Mouse (Mus musculus): ENCODE measurements around the gene Gm44965. TPM values are rescaled to one million over a fixed set of nuclear protein-coding genes. Genes with fewer than 3 reads are reported as not detected.

Gene Gm44965
- polyA plus RNA-seq, 1 experiment from 2014 or later = not detected

- H3K9me3 ChIP-seq = no peaks in the 10 kb centered on the region
- H3K4me2 ChIP-seq (replicated peaks) = no peak overlapping the region
- H3K4me3 ChIP-seq (replicated peaks) = no peak overlapping the region
- H3K36me3 ChIP-seq = no peaks in the 10 kb centered on the region
- H3K9ac ChIP-seq = no peak overlapping the region
- no peak for ATAC-seq
- 87% methylated on average over 9 of the region's 9 CpGs for WGBS
- H3K27me3 ChIP-seq (replicated peaks) = no peaks in the 10 kb centered on the region
- H3K27ac ChIP-seq = no peak overlapping the region
- H3K4me1 ChIP-seq (replicated peaks) = no peaks in the 10 kb centered on the region
Observed at GRCm38 (mm10) chr6:48650041-48650440, 56.3 kb downstream of the Gm44965 start.

DNA sequence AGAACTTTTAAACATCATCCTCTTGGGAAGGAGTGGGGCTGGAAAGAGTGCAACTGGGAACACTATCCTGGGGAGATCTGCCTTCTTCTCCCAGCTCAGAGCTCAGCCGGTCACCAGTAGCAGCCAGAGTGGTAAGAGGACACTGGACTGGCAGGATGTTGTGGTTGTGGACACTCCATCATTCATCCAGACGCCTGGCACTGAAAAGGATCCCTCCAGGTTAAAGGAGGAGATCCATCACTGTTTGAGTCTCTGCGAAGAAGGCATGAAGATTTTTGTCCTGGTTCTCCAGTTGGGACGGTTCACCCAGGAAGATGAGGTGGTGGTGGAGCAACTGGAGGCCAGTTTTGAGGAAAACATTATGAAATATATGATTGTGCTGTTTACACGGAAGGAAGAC lies 65.0 kb downstream of the Gm44965 start:
- Histone ChIP-seq H3K9me3 (no peaks in the 10 kb centered on the region), H3K36me3 (no peaks in the 10 kb centered on the region), H3K4me2 (replicated peaks) (no peak overlapping the region), H3K9ac (no peak overlapping the region), H3K4me3 (replicated peaks) (no peak overlapping the region), H3K27me3 (replicated peaks) (no peaks in the 10 kb centered on the region), H3K4me1 (replicated peaks) (no peaks in the 10 kb centered on the region), H3K27ac (no peak overlapping the region)
- ATAC-seq = no peak
- 66% methylated on average over 5 of the region's 5 CpGs for WGBS

- WGBS = 67% methylated on average over 4 of the region's 4 CpGs
- Histone ChIP-seq H3K9ac (no peak overlapping the region), H3K27me3 (replicated peaks) (no peaks in the 10 kb centered on the region), H3K9me3 (no peaks in the 10 kb centered on the region), H3K27ac (no peak overlapping the region), H3K4me2 (replicated peaks) (no peak overlapping the region), H3K4me1 (replicated peaks) (peaks cover 4% of the 10 kb centered on the region; the same call in 1 of the 2 replicates), H3K36me3 (no peaks in the 10 kb centered on the region), H3K4me3 (replicated peaks) (no peak overlapping the region)
- no peak for ATAC-seq
Observed at GRCm38 (mm10) chr6:48664750-48665149, 71.0 kb downstream of the Gm44965 start.

GRCm38 (mm10) chr6:48665471-48665870 lies 71.7 kb downstream of the Gm44965 start:
- Histone ChIP-seq H3K4me1 (replicated peaks) (peaks cover 4% of the 10 kb centered on the region; the same call in 1 of the 2 replicates), H3K4me2 (replicated peaks) (no peak overlapping the region), H3K27ac (0 out of 2 replicates have a peak overlapping the region, but pooled peaks have one; percentile 36), H3K4me3 (replicated peaks) (no peak overlapping the region), H3K9me3 (no peaks in the 10 kb centered on the region), H3K27me3 (replicated peaks) (no peaks in the 10 kb centered on the region), H3K36me3 (no peaks in the 10 kb centered on the region), H3K9ac (no peak overlapping the region)
- WGBS = 94% methylated on average over 9 of the region's 9 CpGs
- ATAC-seq = 0 out of 2 replicates have a peak, but pooled peaks have one; percentile 7

DNA sequence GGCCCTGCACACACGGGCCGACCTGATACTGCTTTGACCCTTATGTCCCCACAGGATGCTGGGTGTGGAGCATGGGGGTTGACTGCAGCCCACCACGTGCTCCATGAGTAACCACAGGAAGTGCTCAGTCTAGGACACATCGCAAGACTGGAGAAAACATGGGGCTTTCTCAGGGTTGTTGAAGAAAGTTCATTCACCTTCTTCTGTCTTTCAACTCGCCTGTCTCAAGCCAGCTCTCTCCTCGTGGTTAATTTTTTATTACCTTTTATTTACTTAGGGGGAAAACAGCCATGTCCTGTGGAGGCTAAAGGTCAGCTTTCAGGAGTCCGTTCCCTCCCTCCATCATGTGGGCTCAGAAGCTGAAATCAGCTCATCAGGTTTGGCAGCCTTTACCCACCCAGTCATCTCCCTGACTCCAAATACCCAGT lies 72.4 kb downstream of the Gm44965 start:
- WGBS = 11% methylated on average over 7 of the region's 7 CpGs
- no peaks in the 10 kb centered on the region for H3K9me3 ChIP-seq
- peaks cover 4% of the 10 kb centered on the region; the same call in 1 of the 2 replicates for H3K4me1 ChIP-seq (replicated peaks)
- no peaks in the 10 kb centered on the region for H3K27me3 ChIP-seq (replicated peaks)
- no peak overlapping the region for H3K4me3 ChIP-seq (replicated peaks)
- peak; percentile 89 for ATAC-seq
- H3K36me3 ChIP-seq = no peaks in the 10 kb centered on the region
- H3K27ac ChIP-seq = no peak overlapping the region
- H3K9ac ChIP-seq = no peak overlapping the region
- H3K4me2 ChIP-seq (replicated peaks) = peak overlapping the region; percentile 20; the same call in 1 of the 2 replicates

GRCm38 (mm10) chr6:48668022-48668421 lies 74.3 kb downstream of the Gm44965 start:
- Histone ChIP-seq H3K27ac (no peak overlapping the region), H3K4me1 (replicated peaks) (peaks cover 4% of the 10 kb centered on the region; the same call in 1 of the 2 replicates), H3K4me3 (replicated peaks) (no peak overlapping the region), H3K36me3 (no peaks in the 10 kb centered on the region), H3K9ac (no peak overlapping the region), H3K27me3 (replicated peaks) (no peaks in the 10 kb centered on the region), H3K9me3 (no peaks in the 10 kb centered on the region), H3K4me2 (replicated peaks) (no peak overlapping the region)
- no peak for ATAC-seq

Other genes starting within 250 kb of the Gm44965 start
- 14.2 and 17.5 TPM in 2 replicates for gene Krba1, start 198.4 kb upstream of the Gm44965 start, polyA plus RNA-seq (2015; fragmentation: Nextera tagmentation; extraction: Ambion mirVana)
- 17.2 and 18.4 TPM in 2 replicates for gene Zfp467, start 148.1 kb upstream of the Gm44965 start, polyA plus RNA-seq (2015; fragmentation: Nextera tagmentation; extraction: Ambion mirVana)
- gene Sspo, start 145.7 kb upstream of the Gm44965 start, polyA plus RNA-seq (2015; fragmentation: Nextera tagmentation; extraction: Ambion mirVana) = 0.54 and 1.1 TPM in 2 replicates
- gene Atp6v0e2, start 56.3 kb upstream of the Gm44965 start, polyA plus RNA-seq (2015; fragmentation: Nextera tagmentation; extraction: Ambion mirVana) = 23.3 and 25.0 TPM in 2 replicates
- 8.1 and 9.5 TPM in 2 replicates for gene Lrrc61, start 39.1 kb upstream of the Gm44965 start, polyA plus RNA-seq (2015; fragmentation: Nextera tagmentation; extraction: Ambion mirVana)
- gene Rarres2, start 21.2 kb upstream of the Gm44965 start, polyA plus RNA-seq (2015; fragmentation: Nextera tagmentation; extraction: Ambion mirVana) = 87.2 and 87.9 TPM in 2 replicates
- gene Gm45021, start 4.3 kb upstream of the Gm44965 start, polyA plus RNA-seq (2015; fragmentation: Nextera tagmentation; extraction: Ambion mirVana) = not detected in 2 replicates
- 23.6 and 24.9 TPM in 2 replicates for gene Repin1, start 58 bp upstream of the Gm44965 start, polyA plus RNA-seq (2015; fragmentation: Nextera tagmentation; extraction: Ambion mirVana)
- 5.1 and 5.8 TPM in 2 replicates for gene Zfp775, start 8.1 kb downstream of the Gm44965 start, polyA plus RNA-seq (2015; fragmentation: Nextera tagmentation; extraction: Ambion mirVana)
- gene AI854703, start 32.8 kb downstream of the Gm44965 start, polyA plus RNA-seq (2015; fragmentation: Nextera tagmentation; extraction: Ambion mirVana) = 0.89 and 1.2 TPM in 2 replicates
- gene Gimap8, start 53.3 kb downstream of the Gm44965 start, polyA plus RNA-seq (2015; fragmentation: Nextera tagmentation; extraction: Ambion mirVana) = 1.7 and 2.3 TPM in 2 replicates
- gene Gimap9, start 82.2 kb downstream of the Gm44965 start, polyA plus RNA-seq (2015; fragmentation: Nextera tagmentation; extraction: Ambion mirVana) = 16.9 and 18.0 TPM in 2 replicates
- gene Gimap4, start 90.6 kb downstream of the Gm44965 start, polyA plus RNA-seq (2015; fragmentation: Nextera tagmentation; extraction: Ambion mirVana) = 20.7 and 22.8 TPM in 2 replicates
- gene Gimap6, start 114.3 kb downstream of the Gm44965 start, polyA plus RNA-seq (2015; fragmentation: Nextera tagmentation; extraction: Ambion mirVana) = 20.4 and 21.1 TPM in 2 replicates
- 5.6 and 5.7 TPM in 2 replicates for gene Gm28053, start 124.7 kb downstream of the Gm44965 start, polyA plus RNA-seq (2015; fragmentation: Nextera tagmentation; extraction: Ambion mirVana)
- gene Gimap7, start 124.7 kb downstream of the Gm44965 start, polyA plus RNA-seq (2015; fragmentation: Nextera tagmentation; extraction: Ambion mirVana) = 0.18 and 0.30 TPM in 2 replicates
- 31.0 and 34.9 TPM in 2 replicates for gene Gimap1, start 145.1 kb downstream of the Gm44965 start, polyA plus RNA-seq (2015; fragmentation: Nextera tagmentation; extraction: Ambion mirVana)
- gene Gimap5, start 152.3 kb downstream of the Gm44965 start, polyA plus RNA-seq (2015; fragmentation: Nextera tagmentation; extraction: Ambion mirVana) = 10.5 and 10.9 TPM in 2 replicates
- gene Gimap3, start 176.9 kb downstream of the Gm44965 start, polyA plus RNA-seq (2015; fragmentation: Nextera tagmentation; extraction: Ambion mirVana) = 0.15 and 0.20 TPM in 2 replicates
- 140 and 159 TPM in 2 replicates for gene Tmem176a, start 247.0 kb downstream of the Gm44965 start, polyA plus RNA-seq (2015; fragmentation: Nextera tagmentation; extraction: Ambion mirVana)
- gene Tmem176b, start 247.6 kb downstream of the Gm44965 start, polyA plus RNA-seq (2015; fragmentation: Nextera tagmentation; extraction: Ambion mirVana) = 341 and 366 TPM in 2 replicates